Mouse (Mus musculus) frontal cortex, postnatal 36 days (tissue): ENCODE measurements around the gene Cdkn1b.

ENCODE experiments used
- DNase-seq, 2 experiments: peaks; one replicate each; pipeline ENCODE4 v3.0.0; 2022; ENCODE audit warnings: low spot score in 2 of 2

Gene Cdkn1b

GRCm38 (mm10) chr6:134903368-134903767 is 16.8 kb upstream of the Cdkn1b start:
- DNase-seq, result no peak

GRCm38 (mm10) chr6:134903891-134904884 is 16.0 kb upstream of the Cdkn1b start:
- no peak for DNase-seq

GRCm38 (mm10) chr6:134905811-134906210 is 14.4 kb upstream of the Cdkn1b start:
- DNase-seq, result no peak

DNA sequence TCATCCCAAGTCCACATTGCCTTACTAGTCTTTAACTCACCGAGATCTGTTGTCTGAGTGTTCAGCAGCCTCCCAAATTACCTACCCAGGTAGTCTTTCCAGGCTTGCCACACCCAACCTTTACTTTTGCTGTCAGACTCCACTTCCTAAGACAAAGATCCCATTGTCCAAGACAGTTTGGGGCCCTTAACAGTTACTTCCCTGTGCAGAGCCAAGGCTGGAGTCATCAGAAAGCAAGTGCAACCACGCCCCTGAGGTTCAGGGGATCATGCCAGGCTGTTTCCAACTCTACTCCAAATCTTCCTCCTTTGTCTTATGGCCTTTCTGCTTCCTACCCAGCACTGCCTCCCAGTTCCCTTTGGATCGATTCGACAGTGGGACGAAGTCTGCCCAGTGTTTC is 5.7 kb upstream of the Cdkn1b start:
- no peak for DNase-seq

DNA sequence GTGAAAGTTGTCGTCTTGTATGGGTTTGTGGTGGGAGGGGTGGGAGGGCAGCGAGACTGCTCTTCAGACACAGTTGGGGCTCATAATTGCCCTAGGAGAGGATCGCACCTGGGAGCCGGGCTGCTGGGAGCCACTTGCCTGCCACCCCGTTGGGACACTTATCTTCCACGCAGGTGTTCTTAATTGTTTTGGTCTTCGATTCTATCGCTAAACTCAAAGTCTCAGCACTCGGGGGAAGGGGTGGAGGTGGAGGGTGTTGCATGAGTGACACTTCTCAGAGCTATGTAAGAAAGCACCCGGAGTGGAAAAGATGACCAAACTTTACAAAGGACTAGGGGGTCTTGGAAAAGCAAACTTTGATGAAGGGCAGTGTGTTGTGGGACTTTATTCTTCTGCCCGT is 3.6 kb upstream of the Cdkn1b start:
- no peak for DNase-seq

DNA sequence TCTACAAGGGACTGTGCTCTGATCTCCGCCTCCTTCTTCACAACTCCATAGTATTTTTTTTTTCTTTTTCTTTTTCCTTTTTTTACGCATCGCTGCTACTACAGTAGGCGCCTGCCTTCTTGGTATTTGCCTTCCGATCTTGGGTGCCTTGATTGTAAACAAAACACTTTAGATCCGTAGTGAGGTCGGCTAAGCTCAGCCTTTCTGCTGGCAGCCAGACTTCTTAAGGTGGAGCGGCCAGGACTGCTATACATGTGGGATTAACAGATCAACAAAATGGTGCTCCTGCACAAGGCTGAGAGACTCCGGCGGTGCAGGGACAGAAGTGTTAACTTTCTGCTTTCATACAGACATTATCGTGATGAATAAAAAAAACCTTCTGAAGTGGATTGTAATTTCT is 3.1 kb upstream of the Cdkn1b start:
- peak in 1 of 2 experiments; percentile 53 for DNase-seq

DNA sequence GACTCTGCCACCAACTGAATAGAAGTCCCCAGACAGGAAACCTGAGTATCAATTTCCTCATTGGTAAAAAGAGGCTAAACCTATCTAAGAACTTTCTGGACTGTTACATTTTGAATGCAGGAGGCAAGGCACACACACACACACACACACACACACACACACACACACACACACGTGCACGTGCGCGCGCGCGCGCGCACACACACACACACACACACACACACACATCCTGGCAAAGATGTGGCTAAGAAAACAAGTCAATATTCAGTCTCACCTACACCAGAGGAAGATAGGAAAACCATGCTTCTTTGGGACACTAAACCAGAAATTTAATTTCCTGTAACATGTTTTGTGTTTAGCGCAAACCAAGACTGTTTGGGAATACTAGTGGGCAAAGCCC is 1.4 kb upstream of the Cdkn1b start:
- DNase-seq, result no peak

DNA sequence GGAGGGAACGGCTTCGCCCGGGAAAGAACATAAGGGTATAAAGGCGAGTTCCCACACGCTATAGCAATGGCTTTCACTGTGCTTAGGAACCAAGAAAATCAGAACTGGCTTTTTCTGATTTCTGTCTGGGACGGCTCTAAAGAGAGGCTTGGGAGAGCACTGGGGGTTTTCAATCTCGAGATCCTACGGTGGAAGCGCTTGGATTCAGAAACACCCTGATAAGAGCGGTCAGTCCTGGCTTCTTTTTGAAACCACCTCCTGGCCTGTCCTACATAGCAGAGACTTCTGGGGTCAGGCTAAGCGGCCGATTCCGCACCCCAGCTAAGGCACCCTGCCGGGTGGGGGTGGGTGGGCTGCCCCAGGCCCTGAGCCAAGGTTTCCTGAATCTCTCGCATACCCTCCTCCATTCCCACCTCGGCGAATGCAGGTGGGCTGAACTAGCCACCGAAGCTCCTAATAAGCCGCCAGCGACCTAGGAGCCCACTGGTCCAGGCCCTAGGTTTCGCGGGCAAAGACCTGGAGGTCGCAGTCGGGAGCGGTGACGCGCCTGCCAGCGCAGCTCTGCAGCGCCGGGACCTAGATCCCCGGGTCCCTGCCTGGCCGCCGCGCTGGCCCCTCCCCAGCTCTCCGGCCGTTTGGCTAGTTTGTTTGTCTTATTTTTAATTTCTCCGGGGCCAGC is 551 bp upstream of the Cdkn1b start:
- no peak for DNase-seq

GRCm38 (mm10) chr6:134921014-134921694 is 953 bp downstream of the Cdkn1b start:
- peak; percentile 46 to 64 for DNase-seq

DNA sequence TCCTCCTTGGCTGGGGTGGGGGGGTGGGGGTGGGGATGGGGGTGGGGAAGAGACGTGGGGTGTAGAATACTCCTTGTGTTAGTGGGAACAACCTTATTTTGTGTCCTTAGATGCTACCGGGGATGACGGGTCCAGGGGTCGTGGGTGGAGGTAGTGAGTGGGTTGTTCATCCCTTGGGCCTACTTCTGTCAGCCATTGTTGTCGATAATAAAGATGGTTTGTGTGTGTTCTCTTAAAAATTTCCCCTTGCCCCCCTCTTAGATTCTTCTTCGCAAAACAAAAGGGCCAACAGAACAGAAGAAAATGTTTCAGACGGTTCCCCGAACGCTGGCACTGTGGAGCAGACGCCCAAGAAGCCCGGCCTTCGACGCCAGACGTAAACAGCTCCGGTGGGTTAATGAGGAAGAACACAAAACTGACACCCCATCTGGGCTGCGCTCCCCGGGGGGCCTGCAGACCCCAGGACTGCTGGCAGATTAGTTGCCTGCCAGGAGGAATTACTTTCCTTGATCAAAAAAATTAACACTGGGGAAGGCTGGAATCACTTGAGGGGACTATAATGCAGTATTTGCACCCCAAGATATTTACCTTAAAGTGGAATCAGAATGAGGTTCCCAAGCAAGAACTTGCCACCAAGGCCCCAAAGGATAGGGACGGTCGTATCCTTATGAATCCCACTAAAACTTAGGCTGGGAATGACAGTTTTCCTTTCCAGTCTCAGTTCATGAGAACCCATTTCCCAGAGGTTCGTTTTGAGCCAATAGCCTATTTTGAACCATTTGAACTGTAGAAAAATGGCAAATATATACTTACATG is 1.7 kb downstream of the Cdkn1b start:
- no peak for DNase-seq

DNA sequence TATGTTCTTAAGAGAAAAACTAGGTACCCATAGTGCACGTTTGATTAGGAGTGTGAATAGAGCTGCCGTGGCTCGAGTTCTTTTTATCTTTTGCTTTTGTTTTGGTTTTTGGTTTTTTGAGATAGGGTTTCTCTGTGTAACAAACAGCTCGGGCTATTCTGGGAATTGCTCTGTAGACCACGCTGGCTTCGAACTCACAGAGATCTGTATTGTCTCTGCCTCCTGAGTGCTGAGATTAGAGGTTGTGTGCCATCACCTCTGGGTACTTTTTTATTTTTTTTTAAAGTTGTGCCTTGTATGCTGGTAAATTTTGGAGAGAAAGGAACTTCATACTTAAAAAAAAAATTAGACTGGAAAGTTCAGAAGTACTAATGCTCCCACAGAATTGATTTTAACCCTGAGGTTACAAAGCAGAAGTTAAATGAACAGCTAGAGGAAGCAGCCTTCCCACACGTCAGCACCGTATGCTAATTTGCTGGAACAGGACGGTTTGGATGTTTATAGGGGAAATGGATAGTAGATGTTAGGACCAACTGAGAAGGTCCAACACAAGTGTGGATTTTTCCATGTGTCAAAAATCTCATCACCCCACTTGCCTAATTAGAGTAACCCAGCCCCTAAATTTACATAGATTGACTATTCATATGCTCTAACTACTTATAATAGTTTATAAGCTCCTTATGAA is 2.5 kb downstream of the Cdkn1b start:
- DNase-seq, result no peak

DNA sequence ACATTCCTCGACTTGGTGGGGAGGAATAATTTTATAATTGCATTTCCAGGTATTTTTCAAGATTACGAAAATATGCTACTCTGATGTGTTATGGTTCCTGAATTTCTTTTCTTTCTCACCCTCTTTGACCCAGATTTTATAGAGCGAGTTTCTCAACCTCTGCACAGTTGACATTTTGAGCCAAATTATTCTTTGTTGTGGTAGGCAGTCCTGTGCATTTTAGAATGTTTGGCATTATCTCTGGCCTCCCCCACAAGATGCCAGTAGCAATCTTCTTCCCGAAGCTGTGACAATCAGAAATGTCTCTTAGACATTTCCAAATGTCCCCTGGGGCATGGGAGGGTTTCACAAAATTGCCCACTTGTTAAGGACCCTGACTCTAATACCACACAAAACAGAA is 3.5 kb downstream of the Cdkn1b start:
- no peak for DNase-seq

DNA sequence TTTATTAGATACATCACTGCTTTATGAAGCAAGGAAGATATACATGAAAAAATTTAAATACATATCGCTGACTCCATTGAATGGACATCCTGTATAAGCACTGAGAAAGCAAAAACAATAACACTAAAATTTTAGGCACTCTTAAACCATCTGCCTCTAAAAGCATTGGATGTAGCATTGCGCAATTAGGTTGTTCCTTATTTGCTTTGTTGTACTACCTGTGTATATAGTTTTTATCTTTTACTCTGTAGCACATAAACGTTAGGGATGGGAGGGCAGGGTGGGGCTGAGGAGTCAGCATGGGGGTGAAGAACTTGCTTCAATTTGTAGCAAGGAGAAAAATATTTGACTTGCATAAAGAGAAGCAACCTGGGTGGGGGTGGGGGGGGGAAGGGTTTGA is 4.1 kb downstream of the Cdkn1b start:
- DNase-seq, result no peak

- no peak for DNase-seq
Measured at GRCm38 (mm10) chr6:134925673-134926337, 5.6 kb downstream of the Cdkn1b start.

GRCm38 (mm10) chr6:134926338-134926705 is 6.1 kb downstream of the Cdkn1b start:
- DNase-seq, result no peak

DNA sequence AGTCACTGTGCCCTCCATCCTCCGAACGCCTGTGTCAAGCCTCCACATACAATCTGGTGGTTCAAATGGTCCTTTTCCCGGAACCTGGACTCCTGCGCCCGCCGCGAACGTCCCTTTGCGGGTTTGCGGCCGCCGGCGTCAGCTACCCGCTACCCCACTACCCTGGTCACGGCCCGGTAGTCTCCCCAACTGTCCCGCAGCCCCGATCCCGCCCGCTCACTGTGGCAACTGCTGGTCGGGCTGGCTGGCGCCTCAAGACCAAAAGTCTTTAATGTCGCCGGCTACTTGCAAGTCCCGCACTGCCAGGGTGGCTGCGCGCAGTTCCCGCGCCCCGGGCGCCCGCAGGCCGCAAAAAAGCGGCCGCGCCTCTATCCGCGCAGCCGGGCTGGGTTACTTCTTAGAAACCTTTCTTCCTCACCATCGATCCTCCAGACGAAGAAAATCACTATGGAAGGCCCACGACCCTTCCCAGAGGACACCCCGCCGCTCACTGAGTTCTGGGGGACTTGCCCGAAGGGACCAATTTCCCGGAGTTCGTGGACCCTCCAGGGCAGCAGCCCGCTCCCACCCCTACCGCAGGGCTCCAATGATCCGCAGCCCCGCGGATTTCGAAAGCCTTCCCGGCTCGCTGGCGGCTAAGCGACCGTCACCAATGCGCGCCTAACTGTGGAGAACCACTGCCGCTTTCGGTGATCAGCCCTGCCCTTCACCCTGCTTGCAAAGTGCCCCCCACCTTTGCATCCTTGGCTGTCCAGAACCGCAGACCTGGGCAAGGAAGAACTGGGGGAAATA is 6.8 kb downstream of the Cdkn1b start:
- peak; percentile 40 to 43 for DNase-seq

DNA sequence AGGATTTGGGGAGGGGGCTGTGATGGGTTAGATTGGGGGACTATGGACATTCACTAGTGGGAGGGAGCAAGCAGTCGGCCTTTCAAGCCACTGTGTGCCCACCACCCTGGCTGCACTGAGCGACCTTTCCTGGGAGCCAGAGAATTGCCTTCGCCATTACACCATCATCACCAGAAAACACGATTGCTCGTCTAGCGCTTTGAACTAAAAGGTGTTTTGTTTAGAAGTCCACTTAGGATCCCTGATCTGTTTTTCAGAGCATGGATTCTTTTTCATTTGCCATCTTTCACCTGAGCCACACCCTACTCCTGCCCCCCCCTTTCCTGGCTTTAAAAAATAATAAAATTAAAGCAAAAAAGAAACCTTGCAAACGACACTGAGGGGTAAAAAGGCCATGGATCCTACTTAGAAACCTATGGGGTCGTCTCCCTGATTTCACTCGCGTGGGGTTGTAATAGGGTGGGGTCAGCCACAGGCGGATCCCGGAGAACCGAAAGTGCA is 7.4 kb downstream of the Cdkn1b start:
- DNase-seq, result no peak

DNA sequence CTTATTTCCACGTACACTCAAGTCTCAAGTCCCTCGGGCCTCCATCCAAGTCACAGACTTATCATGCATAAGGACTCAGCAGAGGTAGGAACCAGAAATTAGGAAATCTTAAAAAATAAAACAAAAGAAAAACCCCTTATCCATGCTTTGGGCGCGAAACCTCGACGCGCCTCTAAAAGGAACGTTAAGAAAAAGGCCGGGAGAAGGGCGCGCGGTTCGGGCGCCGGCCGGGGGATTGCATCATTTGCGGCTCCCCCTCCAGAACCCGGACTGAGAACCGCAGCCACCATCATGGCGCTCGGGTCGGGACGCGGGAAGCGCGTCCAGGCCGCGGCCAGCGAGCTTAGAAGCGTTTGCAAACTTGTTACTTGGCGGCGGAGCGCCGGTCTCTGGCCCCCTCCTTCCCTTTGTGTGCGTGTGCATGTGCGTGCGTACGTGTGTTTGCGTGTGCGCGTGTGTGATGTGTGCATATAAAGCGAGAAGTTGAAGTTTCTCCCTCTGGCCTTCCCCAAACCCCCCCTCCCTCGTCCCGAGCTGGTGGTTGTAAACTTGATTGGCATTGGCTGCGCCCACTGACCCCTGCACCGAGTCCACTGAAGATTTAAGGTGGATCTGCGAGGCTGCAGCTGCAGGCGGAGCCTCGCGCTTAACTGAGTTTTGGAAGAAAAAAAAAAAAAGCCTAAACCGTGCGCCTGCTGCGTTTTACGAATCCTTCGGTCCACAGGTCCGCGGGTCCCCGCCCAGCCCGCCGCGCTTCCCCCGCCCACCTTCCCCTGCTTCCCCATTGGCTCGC is 8.1 kb downstream of the Cdkn1b start:
- peak; percentile 50 to 58 for DNase-seq

DNA sequence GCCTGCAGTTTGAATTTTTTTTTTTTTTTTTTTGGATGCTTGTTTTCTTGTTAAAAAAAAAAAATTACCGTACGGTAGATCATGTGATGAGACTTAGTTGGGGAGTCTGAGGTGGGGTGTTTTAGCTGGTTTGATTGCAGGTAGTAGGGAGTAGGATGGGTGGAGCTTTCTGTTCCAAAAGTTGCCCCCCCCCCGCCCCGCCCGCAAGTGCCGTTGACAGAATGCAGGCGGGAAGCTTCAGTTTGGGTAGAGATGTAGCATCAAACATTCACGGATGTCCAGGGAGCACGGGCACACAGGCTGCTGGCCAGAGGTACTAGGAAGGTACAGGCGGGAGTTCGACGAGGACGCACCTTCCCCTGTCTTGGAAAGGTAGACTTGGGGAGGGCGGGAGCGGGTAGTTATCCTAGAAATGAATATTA is 8.7 kb downstream of the Cdkn1b start:
- no peak for DNase-seq
